Mouse (Mus musculus) brain, embryonic 14.5 days (tissue): ENCODE measurements around the gene Lpin2.

Experiments used
- CTCF ChIP-seq: fragments of 200-500 bp; IDR thresholded peaks from 2 replicates; pipeline ENCODE4 v1.5.1; 2012; ENCODE audit warnings: inconsistent platforms, mild to moderate bottlenecking, moderate library complexity, borderline replicate concordance; ENCODE audit not compliant: insufficient read depth, insufficient read length; ENCODE audit errors: extremely low read depth
- POLR2A ChIP-seq: fragments of 200-500 bp; IDR thresholded peaks from 2 replicates; pipeline ENCODE4 v1.6.1; 2012; ENCODE audit warnings: mild to moderate bottlenecking, inconsistent platforms, borderline replicate concordance; ENCODE audit not compliant: poor library complexity, insufficient read depth, insufficient read length, severe bottlenecking; ENCODE audit errors: extremely low read depth

DNA sequence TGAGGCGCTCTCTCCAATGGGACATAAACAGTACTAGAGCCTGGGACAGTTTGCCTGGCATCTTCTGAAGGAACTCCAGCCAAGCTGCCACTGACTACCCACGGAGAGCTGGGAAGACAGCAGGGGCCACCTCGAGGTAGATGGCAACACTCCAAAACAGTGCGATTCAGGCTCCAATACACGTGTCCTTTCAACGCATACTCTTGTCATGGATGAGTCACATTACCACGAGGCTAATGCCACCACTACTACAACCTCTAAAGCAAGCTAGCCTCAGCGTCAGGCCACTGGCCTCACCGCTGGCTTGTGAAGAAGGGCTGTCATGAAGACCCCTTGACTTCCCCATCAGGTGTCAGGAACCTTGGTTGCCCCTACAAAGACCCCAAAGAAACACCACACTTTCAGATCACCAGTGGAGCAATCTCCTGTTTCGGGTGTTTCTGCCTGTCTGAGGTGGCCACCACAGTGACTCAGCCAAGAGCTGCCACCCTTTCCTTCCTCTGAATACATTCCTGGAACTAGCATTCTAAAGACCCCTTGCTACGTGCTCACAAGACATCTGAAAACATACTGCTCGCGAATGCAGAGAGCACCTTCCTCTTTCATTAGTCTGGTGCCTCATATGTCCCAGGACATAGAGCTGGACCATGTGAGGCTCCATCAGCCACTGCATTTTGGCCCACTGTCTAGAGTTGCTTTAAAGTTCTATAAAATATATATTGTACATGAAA, 74.6 kb downstream of the Lpin2 start:
- TF ChIP-seq POLR2A (no peak), CTCF (no peak)
